Mouse (Mus musculus) lung, postnatal 0 days (tissue): ENCODE data around the gene Ccnj. TPM values are rescaled to one million over a fixed set of nuclear protein-coding genes. Genes with fewer than 3 reads are reported as not detected.
A peak's percentile ranks its signal among the peaks of the same experiment; 100 is the strongest.

Experiments
- ATAC-seq: fragments of 200-750 bp; cut with Nextera tagmentation; 2 replicates; pipeline ENCODE4 v1.8.0; 2017; ENCODE audit warnings: moderate library complexity
- DNase-seq: peaks from one replicate; pipeline ENCODE4 v3.0.0-alpha.2; 2016; ENCODE audit warnings: low spot score
- H3K27ac ChIP-seq: fragments of 300-500 bp; sonication (generic); 2 replicates; pipeline ENCODE4 v1.5.1; 2014; ENCODE audit warnings: antibody characterized with exemption, mild to moderate bottlenecking, low read length, mixed read lengths
- H3K27me3 ChIP-seq: fragments of 300-500 bp; sonication (generic); replicated peaks from 2 replicates; pipeline ENCODE4 v1.6.1; 2014; ENCODE audit warnings: low read length, mixed read lengths; ENCODE audit not compliant: insufficient read depth
- H3K36me3 ChIP-seq: fragments of 300-500 bp; sonication (generic); 2 replicates; pipeline ENCODE4 v1.6.1; 2014; ENCODE audit warnings: low read length, mixed read lengths; ENCODE audit not compliant: insufficient read depth
- H3K4me1 ChIP-seq: fragments of 300-500 bp; sonication (generic); 2 replicates; pipeline ENCODE4 v1.6.1; 2014; ENCODE audit warnings: antibody characterized with exemption, low read depth, low read length, mixed read lengths; ENCODE audit not compliant: insufficient read depth
- H3K4me2 ChIP-seq: fragments of 300-500 bp; sonication (generic); replicated peaks from 2 replicates; pipeline ENCODE4 v1.6.1; 2014; ENCODE audit warnings: low read depth, mild to moderate bottlenecking, low read length, moderate library complexity, mixed read lengths
- H3K4me3 ChIP-seq: fragments of 300-500 bp; sonication (generic); 2 replicates; pipeline ENCODE4 v1.5.1; 2014; ENCODE audit warnings: low read depth, low read length
- H3K9ac ChIP-seq: fragments of 300-500 bp; sonication (generic); replicated peaks from 2 replicates; pipeline ENCODE4 v1.6.1; 2014; ENCODE audit warnings: low read depth, mild to moderate bottlenecking
- H3K9me3 ChIP-seq: fragments of 300-500 bp; sonication (generic); 2 replicates; pipeline ENCODE4 v1.6.1; 2016; ENCODE audit warnings: low read length, mixed read lengths
- CTCF ChIP-seq: IDR thresholded peaks from 2 replicates; pipeline ENCODE4 v1.5.1; 2016; ENCODE audit warnings: antibody characterized with exemption, mild to moderate bottlenecking
- EP300 ChIP-seq: IDR thresholded peaks from 2 replicates; pipeline ENCODE4 v1.6.1; 2016; ENCODE audit warnings: antibody characterized with exemption, mild to moderate bottlenecking, control low read depth
- WGBS: fragments of 180-500 bp; shearing (Covaris S2); extraction: QIAGEN DNeasy Blood & Tissue Kit; methylation state at CpG from one replicate; pipeline ENCODE4 v1.1.7; 2014; 5-methylcytosine and 5-hydroxymethylcytosine counted together
- polyA plus RNA-seq: library from polyadenylated mRNA; unstranded; fragments of >200 nt; fragmentation: Nextera tagmentation; extraction: Ambion mirVana; gene quantifications from 2 replicates; pipeline ENCODE4 v1.2.1, GENCODE M21; 2015

The Ccnj gene
- 12.7 and 14.8 TPM in 2 replicates for polyA plus RNA-seq

- DNase-seq (peak; percentile 91), ATAC-seq (peak; percentile 96)
- H3K4me3 ChIP-seq, result peak within 1 kb of the TSS; percentile 70
- H3K36me3 ChIP-seq, result no peaks in the 10 kb centered on the region
- no peak for TF ChIP-seq EP300
- no peak for TF ChIP-seq CTCF
- under 1% methylated on average over 64 of the region's 71 CpGs for WGBS
- H3K27me3 ChIP-seq, result no peaks in the 10 kb centered on the region
- H3K27ac ChIP-seq, result peak within 1 kb of the TSS; percentile 93
- no peaks in the 10 kb centered on the region for H3K9me3 ChIP-seq
- peak within 1 kb of the TSS; percentile 81 for H3K9ac ChIP-seq
- peak within 1 kb of the TSS; percentile 89 for H3K4me2 ChIP-seq
- H3K4me1 ChIP-seq, result peaks cover 5% of the 10 kb centered on the region; the same call in 1 of the 2 replicates
Measured at GRCm38 (mm10) chr19:40830703-40831415, at the start of gene Ccnj. Gene Ccnj (plus strand): TSS chr19:40831279.

GRCm38 (mm10) chr19:40788004-40788714, 42.9 kb upstream of the Ccnj start:
- ATAC-seq (no peak), DNase-seq (no peak)
- no peak overlapping the region for H3K27ac ChIP-seq
- no peaks in the 10 kb centered on the region for H3K4me1 ChIP-seq
- no peaks in the 10 kb centered on the region for H3K27me3 ChIP-seq
- no peak overlapping the region for H3K4me3 ChIP-seq
- no peaks in the 10 kb centered on the region for H3K36me3 ChIP-seq
- 56% methylated on average over 14 of the region's 15 CpGs for WGBS
- H3K9ac ChIP-seq, result no peak overlapping the region
- no peaks in the 10 kb centered on the region for H3K9me3 ChIP-seq
- H3K4me2 ChIP-seq, result no peak overlapping the region
- TF ChIP-seq EP300 (no peak), CTCF (no peak)

GRCm38 (mm10) chr19:40788715-40789084, 42.4 kb upstream of the Ccnj start:
- TF ChIP-seq CTCF (no peak), EP300 (no peak)
- DNase-seq (no peak), ATAC-seq (no peak)
- no peak overlapping the region for H3K4me3 ChIP-seq
- H3K4me1 ChIP-seq, result no peaks in the 10 kb centered on the region
- H3K9ac ChIP-seq, result no peak overlapping the region
- H3K9me3 ChIP-seq, result no peaks in the 10 kb centered on the region
- 46% methylated on average over 2 of the region's 2 CpGs for WGBS
- H3K27me3 ChIP-seq, result no peaks in the 10 kb centered on the region
- H3K4me2 ChIP-seq, result no peak overlapping the region
- H3K36me3 ChIP-seq, result no peaks in the 10 kb centered on the region
- H3K27ac ChIP-seq, result no peak overlapping the region

GRCm38 (mm10) chr19:40805176-40805737, 25.8 kb upstream of the Ccnj start:
- H3K4me1 ChIP-seq, result no peaks in the 10 kb centered on the region
- H3K9me3 ChIP-seq, result no peaks in the 10 kb centered on the region
- TF ChIP-seq EP300 (no peak), CTCF (no peak)
- H3K36me3 ChIP-seq, result no peaks in the 10 kb centered on the region
- no peaks in the 10 kb centered on the region for H3K27me3 ChIP-seq
- no peak overlapping the region for H3K4me3 ChIP-seq
- DNase-seq (peak; percentile 35), ATAC-seq (peak; percentile 35; the same call in 1 of the 2 replicates)
- no peak overlapping the region for H3K4me2 ChIP-seq
- no peak overlapping the region for H3K9ac ChIP-seq
- no peak overlapping the region for H3K27ac ChIP-seq
- WGBS, result 34% methylated on average over 7 of the region's 7 CpGs

- WGBS, result 64% methylated on average over 7 of the region's 7 CpGs
- TF ChIP-seq EP300 (no peak), CTCF (no peak)
- no peak overlapping the region for H3K4me3 ChIP-seq
- no peaks in the 10 kb centered on the region for H3K36me3 ChIP-seq
- H3K27ac ChIP-seq, result no peak overlapping the region
- no peak overlapping the region for H3K9ac ChIP-seq
- no peaks in the 10 kb centered on the region for H3K27me3 ChIP-seq
- H3K4me1 ChIP-seq, result no peaks in the 10 kb centered on the region
- H3K9me3 ChIP-seq, result no peaks in the 10 kb centered on the region
- no peak overlapping the region for H3K4me2 ChIP-seq
- ATAC-seq (peak; percentile 67; the same call in 1 of the 2 replicates), DNase-seq (peak; percentile 43)
Measured at GRCm38 (mm10) chr19:40809858-40810257, 21.2 kb upstream of the Ccnj start.

- Histone ChIP-seq H3K36me3 (no peaks in the 10 kb centered on the region), H3K4me1 (no peaks in the 10 kb centered on the region), H3K9me3 (no peaks in the 10 kb centered on the region), H3K27ac (no peak overlapping the region), H3K9ac (no peak overlapping the region), H3K27me3 (no peaks in the 10 kb centered on the region), H3K4me2 (no peak overlapping the region), H3K4me3 (no peak overlapping the region)
- TF ChIP-seq CTCF (no peak), EP300 (no peak)
- 71% methylated on average over 4 of the region's 4 CpGs for WGBS
- DNase-seq (no peak), ATAC-seq (no peak)
Measured at GRCm38 (mm10) chr19:40811840-40812239, 19.2 kb upstream of the Ccnj start.
